Mouse (Mus musculus): Measurements from ENCODE around the gene Rab27a.
"Not testable (repeated sequence)": the region's sequence is repeated elsewhere in the genome, so short reads cannot be mapped to it uniquely, and the experiment has no call there.

DNA sequence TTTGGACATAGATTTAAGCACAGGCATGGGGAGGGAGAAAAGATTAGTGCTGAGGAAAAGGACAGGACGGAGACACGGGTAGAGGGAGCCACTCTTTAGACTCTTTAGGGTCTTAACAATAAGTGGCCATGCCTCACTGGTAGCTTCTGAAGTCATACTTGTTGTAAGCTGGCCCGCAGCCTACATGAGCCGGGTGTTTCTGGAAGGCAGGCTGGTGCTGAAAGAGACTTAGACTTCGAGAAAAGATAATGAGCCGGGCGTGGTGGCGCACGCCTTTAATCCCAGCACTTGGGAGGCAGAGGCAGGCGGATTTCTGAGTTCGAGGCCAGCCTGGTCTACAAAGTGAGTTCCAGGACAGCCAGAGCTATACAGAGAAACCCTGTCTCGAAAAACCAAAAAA lies 34.7 kb downstream of the Rab27a start:
- TF ChIP-seq POLR2A (IDR thresholded peaks at IDR 0.05; ENCODE audit: borderline replicate concordance, extremely low read depth, low read depth, low read length); CTCF (IDR thresholded peaks at IDR 0.05; ENCODE audit: insufficient read depth, low read length): not testable (repeated sequence)
